Mouse (Mus musculus) liver, adult 2 months (tissue): Measurements from ENCODE around the gene Rab15.

Source experiments
- CTCF ChIP-seq: fragments of 200-500 bp; IDR thresholded peaks from 2 replicates; pipeline ENCODE4 v1.5.1; 2011; ENCODE audit warnings: low read depth, low read length, control low read depth
- POLR2A ChIP-seq: fragments of 200-500 bp; IDR thresholded peaks from 2 replicates; pipeline ENCODE4 v1.6.1; 2011; ENCODE audit warnings: low read length, control low read depth; ENCODE audit not compliant: insufficient read depth; ENCODE audit errors: extremely low read depth

DNA sequence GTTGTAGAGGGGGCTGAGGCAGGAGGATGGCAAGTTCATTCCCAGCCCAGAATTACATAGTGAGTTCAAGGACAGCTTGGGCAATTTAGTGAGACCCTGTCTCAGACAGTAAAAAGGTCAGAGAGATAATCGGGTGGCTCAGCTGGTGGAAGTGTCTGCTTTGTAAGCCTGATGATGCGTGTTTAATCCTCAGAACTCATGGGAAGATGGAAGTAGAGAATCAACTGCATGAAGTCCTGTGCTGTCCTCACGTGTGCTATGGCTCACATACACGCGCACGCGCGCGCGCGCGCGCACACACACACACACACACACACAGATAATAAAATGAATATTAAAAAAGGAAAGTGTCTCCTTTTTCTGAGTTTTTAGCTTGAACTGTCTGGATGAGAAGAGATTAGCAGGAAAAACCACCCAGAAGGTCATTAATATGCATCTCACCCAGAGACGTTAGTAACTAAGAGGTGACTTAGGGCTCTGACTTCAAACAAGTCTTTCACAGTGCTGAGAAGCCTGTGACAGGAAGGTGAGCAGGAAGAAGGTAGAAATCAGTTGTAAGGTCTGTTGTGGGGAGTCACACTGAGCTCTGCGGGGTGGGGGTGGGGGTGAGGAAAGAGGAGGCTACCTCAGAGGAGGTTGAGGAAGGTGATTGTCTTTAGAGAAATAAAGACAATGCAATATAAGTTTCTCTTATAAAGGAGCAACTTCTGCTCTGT is 21.8 kb upstream of the Rab15 start:
- TF ChIP-seq POLR2A (no peak), CTCF (no peak)
